Mouse (Mus musculus) forebrain, postnatal 0 days (tissue): ENCODE results near the gene Heatr5a. TPM values are rescaled to one million over a fixed set of nuclear protein-coding genes. Genes with fewer than 3 reads are reported as not detected.

ENCODE experiments used
- ATAC-seq: fragments of 200-750 bp; cut with Nextera tagmentation; 2 replicates; pipeline ENCODE4 v1.8.0; 2017; ENCODE audit warnings: mild to moderate bottlenecking, moderate library complexity
- DNase-seq: peaks from one replicate; pipeline ENCODE4 v3.0.0-alpha.2; 2015
- H3K27ac ChIP-seq: fragments of 300-500 bp; sonication (generic); 2 replicates; pipeline ENCODE4 v1.5.1; 2014; ENCODE audit warnings: low read depth, mild to moderate bottlenecking, antibody characterized with exemption, low read length, moderate library complexity, mixed read lengths
- H3K27me3 ChIP-seq: fragments of 300-500 bp; sonication (generic); 2 replicates; pipeline ENCODE4 v1.6.1; 2014; ENCODE audit warnings: mild to moderate bottlenecking, low read length, mixed read lengths; ENCODE audit not compliant: insufficient read depth
- H3K36me3 ChIP-seq: fragments of 300-500 bp; sonication (generic); 2 replicates; pipeline ENCODE4 v1.6.1; 2014; ENCODE audit warnings: mild to moderate bottlenecking, moderate library complexity; ENCODE audit not compliant: insufficient read depth
- H3K4me1 ChIP-seq: fragments of 300-500 bp; sonication (generic); 2 replicates; pipeline ENCODE4 v1.6.1; 2014; ENCODE audit warnings: antibody characterized with exemption; ENCODE audit not compliant: insufficient read depth
- H3K4me2 ChIP-seq: fragments of 300-500 bp; sonication (generic); 2 replicates; pipeline ENCODE4 v1.6.1; 2014; ENCODE audit warnings: low read depth, mild to moderate bottlenecking, moderate library complexity
- H3K4me3 ChIP-seq: fragments of 300-500 bp; sonication (generic); 2 replicates; pipeline ENCODE4 v1.5.1; 2014; ENCODE audit warnings: low read depth, low read length, mixed read lengths
- H3K9ac ChIP-seq: fragments of 300-500 bp; sonication (generic); 2 replicates; pipeline ENCODE4 v1.6.1; 2014; ENCODE audit warnings: mild to moderate bottlenecking
- H3K9me3 ChIP-seq: fragments of 300-500 bp; sonication (generic); 2 replicates; pipeline ENCODE4 v1.6.1; 2016; ENCODE audit warnings: low read length
- CTCF ChIP-seq: sonication (generic); IDR thresholded peaks from 2 replicates; pipeline ENCODE4 v1.5.1; 2016; ENCODE audit warnings: antibody characterized with exemption, control low read depth, low read depth
- WGBS: fragments of 180-500 bp; shearing (Covaris S2); extraction: QIAGEN DNeasy Blood & Tissue Kit; methylation state at CpG from one replicate; pipeline ENCODE4 v1.1.7; 2014; 5-methylcytosine and 5-hydroxymethylcytosine counted together
- polyA plus RNA-seq: library from polyadenylated mRNA; unstranded; fragments of >200 nt; fragmentation: Nextera tagmentation; extraction: Ambion mirVana; gene quantifications from 2 replicates; pipeline ENCODE4 v1.2.1, GENCODE M21; 2015
- total RNA-seq: library from RNA; depleted of rRNA; stranded (reverse); fragments of >200 nt; gene quantifications from 2 replicates; pipeline ENCODE4 v1.2.3, GENCODE M21; 2014

Heatr5a gene
- total and polyA plus RNA-seq, 2 experiments from 2014 or later = 2.0 to 15.0 TPM

GRCm38 (mm10) chr12:51831931-51832330 is 139.2 kb downstream of the Heatr5a start:
- Histone ChIP-seq H3K27me3 (no peaks in the 10 kb centered on the region), H3K4me1 (peaks cover 11% of the 10 kb centered on the region; the same call in 1 of the 2 replicates), H3K4me2 (no peak overlapping the region), H3K9ac (no peak overlapping the region), H3K9me3 (no peaks in the 10 kb centered on the region), H3K36me3 (no peaks in the 10 kb centered on the region), H3K27ac (no peak overlapping the region), H3K4me3 (no peak overlapping the region)
- ATAC-seq = no peak
- TF ChIP-seq CTCF = no peak
- DNase-seq = no peak
- 84% methylated on average over 13 of the region's 13 CpGs for WGBS

GRCm38 (mm10) chr12:51831296-51831695 is 139.8 kb downstream of the Heatr5a start:
- ATAC-seq = no peak
- 95% methylated on average over 3 of the region's 3 CpGs for WGBS
- peaks cover 14% of the 10 kb centered on the region; the same call in 1 of the 2 replicates for H3K4me1 ChIP-seq
- H3K27me3 ChIP-seq = no peaks in the 10 kb centered on the region
- no peak overlapping the region for H3K27ac ChIP-seq
- H3K36me3 ChIP-seq = no peaks in the 10 kb centered on the region
- TF ChIP-seq CTCF = no peak
- no peaks in the 10 kb centered on the region for H3K9me3 ChIP-seq
- no peak overlapping the region for H3K9ac ChIP-seq
- DNase-seq = no peak
- no peak overlapping the region for H3K4me3 ChIP-seq
- no peak overlapping the region for H3K4me2 ChIP-seq

- ATAC-seq = no peak
- Histone ChIP-seq H3K9me3 (no peaks in the 10 kb centered on the region), H3K4me2 (peak overlapping the region; percentile 70; the same call in 1 of the 2 replicates)
These were observed 140.4 kb downstream of the Heatr5a start for GRCm38 (mm10) chr12:51830671-51831070.

GRCm38 (mm10) chr12:51830077-51830402 is 141.1 kb downstream of the Heatr5a start:
- H3K4me3 ChIP-seq = peak overlapping the region; percentile 80
- no peak for DNase-seq
- no peaks in the 10 kb centered on the region for H3K36me3 ChIP-seq
- no peak for TF ChIP-seq CTCF
- 2% methylated on average over 12 of the region's 12 CpGs for WGBS
- H3K4me1 ChIP-seq = peaks cover 14% of the 10 kb centered on the region; the same call in 1 of the 2 replicates
- no peaks in the 10 kb centered on the region for H3K9me3 ChIP-seq
- H3K27me3 ChIP-seq = no peaks in the 10 kb centered on the region
- ATAC-seq = no peak
- peak overlapping the region; percentile 99 for H3K9ac ChIP-seq
- peak overlapping the region; percentile 70 for H3K4me2 ChIP-seq
- H3K27ac ChIP-seq = peak overlapping the region; percentile 98

More at GRCm38 (mm10) chr12:51830671-51831070, 140.4 kb downstream of the Heatr5a start:
- H3K27me3 ChIP-seq = no peaks in the 10 kb centered on the region
- H3K4me1 ChIP-seq = peaks cover 14% of the 10 kb centered on the region; the same call in 1 of the 2 replicates
- WGBS = 87% methylated on average over 1 of the region's 1 CpGs
- no peak for DNase-seq
- H3K27ac ChIP-seq = no peak overlapping the region
- H3K4me3 ChIP-seq = peak overlapping the region; percentile 80; the same call in 1 of the 2 replicates
- TF ChIP-seq CTCF = no peak
- H3K36me3 ChIP-seq = no peaks in the 10 kb centered on the region
- H3K9ac ChIP-seq = peak overlapping the region; percentile 99; the same call in 1 of the 2 replicates

- H3K27ac ChIP-seq = peak within 1 kb of the TSS; percentile 98
- H3K4me2 ChIP-seq = peak within 1 kb of the TSS; percentile 70
- TF ChIP-seq CTCF = peak; percentile 27
- H3K9me3 ChIP-seq = no peaks in the 10 kb centered on the region
- WGBS = 3% methylated on average over 97 of the region's 114 CpGs
- no peaks in the 10 kb centered on the region for H3K27me3 ChIP-seq
- ATAC-seq (peak; percentile 95), DNase-seq (peak; percentile 87)
- no peaks in the 10 kb centered on the region for H3K36me3 ChIP-seq
- peaks cover 14% of the 10 kb centered on the region; the same call in 1 of the 2 replicates for H3K4me1 ChIP-seq
- H3K9ac ChIP-seq = peak within 1 kb of the TSS; percentile 99
- peak within 1 kb of the TSS; percentile 80 for H3K4me3 ChIP-seq
These were observed 141.6 kb downstream of the Heatr5a start, which contains the start of gene Hectd1 for GRCm38 (mm10) chr12:51829290-51830076. Gene Hectd1, minus strand, starts transcription at chr12:51829536.

- Histone ChIP-seq H3K4me2 (peak overlapping the region; percentile 70), H3K4me1 (peaks cover 14% of the 10 kb centered on the region; the same call in 1 of the 2 replicates), H3K4me3 (peak overlapping the region; percentile 80), H3K27me3 (no peaks in the 10 kb centered on the region), H3K9ac (peak overlapping the region; percentile 99), H3K9me3 (no peaks in the 10 kb centered on the region), H3K36me3 (no peaks in the 10 kb centered on the region), H3K27ac (peak overlapping the region; percentile 98)
- DNase-seq = peak; percentile 69
- WGBS = 1% methylated on average over 63 of the region's 66 CpGs
- no peak for TF ChIP-seq CTCF
- ATAC-seq = no peak
These were observed 142.3 kb downstream of the Heatr5a start for GRCm38 (mm10) chr12:51828716-51829289.
